ENCODE assay signal across 25 mouse cellular contexts in the genomic region with DNA sequence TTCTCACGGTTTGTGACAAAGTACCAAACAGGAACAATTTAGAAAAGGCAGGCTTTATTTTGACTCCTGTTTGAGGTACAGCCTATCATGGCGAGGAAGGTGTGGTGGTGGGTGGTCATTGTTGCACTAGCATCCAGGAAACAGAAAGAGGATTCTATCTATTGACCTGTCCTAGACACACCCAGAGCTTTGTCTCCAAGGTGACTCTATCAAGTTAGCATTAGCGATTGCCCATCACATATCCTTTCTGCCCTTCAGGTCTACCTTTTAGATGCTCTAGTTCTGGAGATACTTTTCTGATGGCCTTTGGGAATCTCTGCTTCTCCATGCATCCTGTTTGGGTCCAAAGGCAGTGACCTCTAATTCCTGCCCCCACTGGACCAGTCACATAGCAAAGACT.
DNase-seq lines count a peak whose midpoint lies in the region; ATAC-seq and TF ChIP-seq lines count a peak whose summit lies in the region.
"Had no signal": no experiment of that assay in that cellular context is flagged by ENCODE, and none has a peak within 500 bp of the region (broad histone marks: within the 10 kb centered on the region; RNA-seq: fewer than 3 reads in every experiment).

No protein-coding gene starts in this region.

- H3K9me3 ChIP-seq in ES-E14 (ENCODE audit: control insufficient read depth, insufficient read depth, low read depth, low read length) = no peaks in the 10 kb centered on the region
- H3K9me3 ChIP-seq: embryonic facial prominence, embryonic 10.5 days; embryonic facial prominence, embryonic 15.5 days; heart, embryonic 15.5 days; hindbrain, embryonic 13.5 days; limb, embryonic 12.5 days; lung, embryonic 15.5 days; neural tube, embryonic 12.5 days had no signal

- DNase-seq in heart, adult 11 months = peak; percentile 44
- no peak for DNase-seq in heart, postnatal 36 days
- no peak for DNase-seq in layer of hippocampus, adult 2 months (ENCODE audit: low spot score in 2 of 2)
- no peak for DNase-seq in layer of hippocampus, postnatal 25 days (ENCODE audit: extremely low spot score in 1 of 2, low spot score in 1 of 2)
- DNase-seq in ES-E14 (ENCODE audit: low read depth, low spot score) = peak; percentile 24
- no peak for DNase-seq in gastrocnemius, postnatal 10 days
- DNase-seq: adrenal gland, adult 8-10 months; cerebellum, adult 2 months; cerebellum, postnatal 14 days; gastrocnemius, adult 2 months; lung, postnatal 36 days; right cerebral cortex, adult 18-20 months; spleen, adult 18-20 months; thymus, adult 18-20 months; thymus, postnatal 36 days had no signal

- no peak overlapping the region for H3K9ac ChIP-seq in ES-E14 (ENCODE audit: insufficient read depth, low read depth, low read length, poor library complexity, severe bottlenecking)
- H3K9ac ChIP-seq: embryonic facial prominence, embryonic 15.5 days; heart, embryonic 15.5 days; hindbrain, embryonic 13.5 days; limb, embryonic 12.5 days; lung, embryonic 15.5 days; neural tube, embryonic 12.5 days had no signal

- H3K36me3 ChIP-seq in ES-E14 (ENCODE audit: control insufficient read depth, insufficient read depth, low read length, poor library complexity, severe bottlenecking) = no peaks in the 10 kb centered on the region
- H3K36me3 ChIP-seq: embryonic facial prominence, embryonic 10.5 days; embryonic facial prominence, embryonic 15.5 days; heart, embryonic 15.5 days; hindbrain, embryonic 13.5 days; limb, embryonic 12.5 days; lung, embryonic 15.5 days; neural tube, embryonic 12.5 days had no signal

- in situ Hi-C loops in ES-E14 (cut with MboI; ENCODE audit: low sequenced_read_pairs in 2 of 2, unreplicated experiment in 2 of 2) = no loop called here

- TF ChIP-seq CTCF in layer of hippocampus, adult 2 months (conservative IDR thresholded peaks at IDR 0.05) = no peak

- peak overlapping the region; percentile 77 for H3K27ac ChIP-seq in layer of hippocampus, adult 2 months
- H3K27ac ChIP-seq in ES-E14 (ENCODE audit: insufficient read depth, low read depth, low read length, poor library complexity, severe bottlenecking) = no peak overlapping the region; the same call in 1 of the 2 replicates
- H3K27ac ChIP-seq: embryonic facial prominence, embryonic 10.5 days; embryonic facial prominence, embryonic 15.5 days; gastrocnemius, adult 2 months; heart, embryonic 15.5 days; hindbrain, embryonic 13.5 days; limb, embryonic 12.5 days; lung, embryonic 15.5 days; neural tube, embryonic 12.5 days; stomach, postnatal 0 days had no signal

- intact Hi-C loops in heart, postnatal 36 days (cut with DNase I) = no loop called here

- no peak overlapping the region for H3K4me3 ChIP-seq in layer of hippocampus, adult 2 months
- no peak overlapping the region for H3K4me3 ChIP-seq in ES-E14 (ENCODE audit: insufficient read depth in 1 of 2, low read depth in 1 of 2, low read length in 2 of 2, poor library complexity in 1 of 2, severe bottlenecking in 1 of 2)
- H3K4me3 ChIP-seq: embryonic facial prominence, embryonic 10.5 days; embryonic facial prominence, embryonic 15.5 days; gastrocnemius, adult 2 months; heart, embryonic 15.5 days; hindbrain, embryonic 13.5 days; limb, embryonic 12.5 days; lung, embryonic 15.5 days; neural tube, embryonic 12.5 days had no signal

- peaks cover 4 to 21% of the 10 kb centered on the region in 2 experiments; a peak in 3 of 4 replicates for H3K4me1 ChIP-seq in ES-E14 (ENCODE audit: control insufficient read depth in 2 of 2, insufficient read depth in 2 of 2, low read length in 2 of 2, poor library complexity in 1 of 2)
- H3K4me1 ChIP-seq: embryonic facial prominence, embryonic 10.5 days; embryonic facial prominence, embryonic 15.5 days; limb, embryonic 12.5 days; lung, embryonic 15.5 days; neural tube, embryonic 12.5 days had no signal

- ATAC-seq in activated CD4-positive, CD25-positive, alpha-beta regulatory T cell, adult 4 months = no peak
- ATAC-seq: intestine, postnatal 0 days had no signal

TF ChIP-seq in ES-E14, 5 proteins besides CTCF, POLR2A, EP300 and RAD21:
- TF ChIP-seq CHD2 (IDR thresholded peaks at IDR 0.05; ENCODE audit: low read depth, low read length) (no peak), HCFC1 (IDR thresholded peaks at IDR 0.05; ENCODE audit: borderline replicate concordance, insufficient read depth, low read length) (no peak), ZC3H11A (IDR thresholded peaks at IDR 0.05; ENCODE audit: borderline replicate concordance, low read depth, low read length) (no peak), MAFK (IDR thresholded peaks at IDR 0.05; ENCODE audit: insufficient read depth, low read depth, low read length) (no peak), ZNF384 (IDR thresholded peaks at IDR 0.05; ENCODE audit: low read depth, low read length) (no peak)
TF ChIP-seq in ES-E14: peak in this region for 0.

Comparison
In these comparisons a context has a peak if more than half of its experiments do, and no peak if none do; other contexts are left out.
1. DNase-seq: peak in heart, adult 11 months (single experiment) and ES-E14 (single experiment); none in heart, postnatal 36 days (0 of 2), layer of hippocampus, adult 2 months (0 of 2), layer of hippocampus, postnatal 25 days (0 of 2) and gastrocnemius, postnatal 10 days (single experiment).